Mouse (Mus musculus) midbrain, embryonic 10.5 days (tissue): Measurements from ENCODE around the gene Tspan5. TPM values are rescaled to one million over a fixed set of nuclear protein-coding genes. Genes with fewer than 3 reads are reported as not detected.

ENCODE experiments used
- DNase-seq: peaks from one replicate; pipeline ENCODE4 v3.0.0-alpha.2; 2017; ENCODE audit warnings: low spot score
- H3K27ac ChIP-seq: fragments of 300-500 bp; sonication (generic); replicated peaks from 2 replicates; pipeline ENCODE4 v1.5.1; 2016; ENCODE audit warnings: mild to moderate bottlenecking
- H3K27me3 ChIP-seq: fragments of 300-500 bp; sonication (generic); 2 replicates; pipeline ENCODE4 v1.6.1; 2016; ENCODE audit warnings: low read depth, mild to moderate bottlenecking; ENCODE audit not compliant: poor library complexity, severe bottlenecking
- H3K36me3 ChIP-seq: fragments of 300-500 bp; sonication (generic); 2 replicates; pipeline ENCODE4 v1.6.1; 2016; ENCODE audit warnings: mild to moderate bottlenecking, moderate library complexity
- H3K4me1 ChIP-seq: fragments of 300-500 bp; sonication (generic); 2 replicates; pipeline ENCODE4 v1.6.1; 2016
- H3K4me3 ChIP-seq: fragments of 300-500 bp; sonication (generic); 2 replicates; pipeline ENCODE4 v1.5.1; 2016; ENCODE audit warnings: mild to moderate bottlenecking, moderate library complexity
- H3K9me3 ChIP-seq: fragments of 300-500 bp; sonication (generic); replicated peaks from 2 replicates; pipeline ENCODE4 v1.6.1; 2016; ENCODE audit warnings: mild to moderate bottlenecking
- WGBS: fragments of 180-500 bp; shearing (Covaris S2); methylation state at CpG from one replicate; pipeline ENCODE4 v1.1.7; 2016; 5-methylcytosine and 5-hydroxymethylcytosine counted together
- polyA plus RNA-seq: library from polyadenylated mRNA; unstranded; fragments of >200 nt; fragmentation: Nextera tagmentation; extraction: Ambion mirVana; gene quantifications from 2 replicates; pipeline ENCODE4 v1.2.1, GENCODE M21; 2016

The Tspan5 gene
- polyA plus RNA-seq, 1 experiment from 2014 or later = 28.1 TPM

DNA sequence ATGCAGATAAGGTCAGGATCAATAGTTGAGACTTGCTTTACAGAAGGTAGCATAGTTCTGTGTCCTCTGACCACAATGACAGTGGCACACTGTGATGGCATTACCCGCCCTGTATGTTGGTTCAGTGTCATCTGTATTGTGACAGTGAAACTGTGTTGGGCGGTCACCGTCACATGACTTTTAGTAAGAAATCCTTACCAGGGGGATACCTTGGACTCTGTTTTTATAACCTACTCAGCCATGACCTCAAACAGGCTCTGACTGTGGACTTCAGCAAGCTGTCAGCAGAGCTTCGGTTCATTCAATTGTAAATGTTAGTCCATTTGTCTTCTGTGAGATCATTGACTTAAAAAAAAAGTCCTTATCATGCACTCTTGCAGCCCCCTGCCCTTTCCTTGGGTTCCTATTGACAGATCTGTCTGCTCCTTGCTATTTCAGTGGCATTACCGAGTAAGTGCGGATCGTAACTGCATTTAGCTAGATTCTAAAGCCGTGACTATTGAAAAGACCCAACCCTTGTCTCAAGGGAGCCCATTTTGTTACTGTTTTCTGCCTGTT is 84.3 kb downstream of the Tspan5 start:
- no peak for DNase-seq
- Histone ChIP-seq H3K9me3 (no peaks in the 10 kb centered on the region), H3K27ac (no peak overlapping the region), H3K4me1 (peaks cover 52% of the 10 kb centered on the region), H3K27me3 (no peaks in the 10 kb centered on the region), H3K4me3 (no peak overlapping the region), H3K36me3 (0 out of 2 replicates have a peak, but pooled peaks cover 7% of the 10 kb centered on the region)
- 69% methylated on average over 8 of the region's 8 CpGs for WGBS

DNA sequence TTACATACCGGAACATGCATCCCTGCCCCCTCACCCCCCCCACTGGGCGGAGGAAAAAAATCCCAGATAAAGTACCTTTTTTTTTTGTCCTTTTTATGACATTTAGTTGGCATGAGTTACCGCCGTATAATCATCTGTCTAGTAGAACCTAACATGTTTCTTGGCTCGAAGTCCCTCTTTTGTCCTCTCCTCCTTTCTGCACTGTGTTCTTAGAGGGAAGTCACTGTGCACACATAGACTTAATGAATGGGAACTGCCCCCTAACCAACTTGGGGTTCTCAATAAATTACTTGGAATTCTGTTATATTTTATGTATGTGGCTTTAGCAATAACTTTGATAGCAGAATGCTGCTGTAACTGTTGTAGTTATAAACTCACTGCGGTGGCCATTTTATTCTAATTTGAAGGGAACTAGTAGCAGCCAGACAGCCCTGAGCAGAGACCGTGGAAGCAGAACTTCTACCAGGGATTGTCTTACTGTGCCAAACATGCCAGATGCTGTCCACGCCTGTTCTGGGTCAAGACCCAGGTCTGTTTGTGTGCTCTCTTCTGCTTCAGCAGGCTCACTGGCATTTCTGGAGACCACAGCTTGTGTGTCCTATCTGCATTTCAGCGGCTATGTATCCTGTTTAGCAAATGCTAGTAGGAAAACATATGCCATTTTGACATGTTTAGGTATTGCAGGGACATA is 91.0 kb downstream of the Tspan5 start:
- Histone ChIP-seq H3K9me3 (no peaks in the 10 kb centered on the region), H3K4me1 (no peaks in the 10 kb centered on the region), H3K36me3 (peaks cover 7% of the 10 kb centered on the region; the same call in 1 of the 2 replicates), H3K27me3 (no peaks in the 10 kb centered on the region), H3K27ac (no peak overlapping the region), H3K4me3 (no peak overlapping the region)
- DNase-seq = no peak
- WGBS = 91% methylated on average over 9 of the region's 9 CpGs

DNA sequence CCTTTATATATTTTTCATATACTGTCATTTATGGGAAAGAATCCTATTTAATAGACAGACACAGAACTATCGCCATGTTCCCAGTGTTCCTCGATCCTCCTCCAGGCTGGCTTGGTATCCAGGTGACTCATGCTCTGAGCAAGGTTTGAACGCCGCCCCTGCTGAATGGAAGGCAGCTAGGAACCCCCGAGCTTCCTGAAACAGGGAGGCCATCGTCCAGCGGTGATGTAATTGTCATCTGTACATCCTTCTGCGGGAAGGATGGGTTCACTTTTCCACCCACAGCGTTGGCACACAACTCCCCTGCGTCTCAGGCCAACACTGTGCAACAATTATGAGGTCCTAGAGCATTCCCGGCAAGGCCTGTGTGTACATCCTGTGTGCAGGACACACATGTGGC is 92.2 kb downstream of the Tspan5 start:
- whole genome bisulfite sequencing = 92% methylated on average over 11 of the region's 11 CpGs
- Histone ChIP-seq H3K4me3 (no peak overlapping the region), H3K36me3 (peaks cover 7% of the 10 kb centered on the region; the same call in 1 of the 2 replicates), H3K4me1 (peaks cover 2% of the 10 kb centered on the region; the same call in 1 of the 2 replicates), H3K27me3 (no peaks in the 10 kb centered on the region), H3K27ac (no peak overlapping the region), H3K9me3 (no peaks in the 10 kb centered on the region)
- DNase-seq = no peak

DNA sequence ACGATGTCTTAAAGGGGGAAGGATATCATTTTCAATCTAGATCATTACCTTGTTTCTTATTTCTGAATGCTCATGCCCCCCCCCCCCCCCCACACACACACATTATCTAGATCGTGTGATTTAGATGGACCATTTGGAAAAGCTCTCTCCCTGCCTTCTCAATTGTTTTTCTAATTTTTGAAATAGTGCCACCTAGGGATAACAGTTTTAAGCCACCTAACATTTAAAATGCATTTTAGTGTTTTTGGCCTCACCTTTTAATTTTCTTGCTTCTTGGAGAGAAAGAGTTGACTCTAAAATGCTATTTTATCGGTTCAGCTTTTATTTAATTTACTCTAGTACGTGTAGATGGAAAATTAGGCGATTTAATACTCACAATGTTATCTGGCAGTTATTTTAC is 94.9 kb downstream of the Tspan5 start:
- no peaks in the 10 kb centered on the region for H3K36me3 ChIP-seq
- no peak overlapping the region for H3K27ac ChIP-seq
- no peak overlapping the region for H3K4me3 ChIP-seq
- no peaks in the 10 kb centered on the region for H3K9me3 ChIP-seq
- 82% methylated on average over 5 of the region's 5 CpGs for WGBS
- H3K27me3 ChIP-seq = no peaks in the 10 kb centered on the region
- H3K4me1 ChIP-seq = peaks cover 22% of the 10 kb centered on the region
- DNase-seq = no peak

GRCm38 (mm10) chr3:138837651-138838050 is 95.7 kb downstream of the Tspan5 start:
- Histone ChIP-seq H3K9me3 (no peaks in the 10 kb centered on the region), H3K4me1 (peaks cover 22% of the 10 kb centered on the region), H3K4me3 (no peak overlapping the region), H3K27ac (no peak overlapping the region), H3K27me3 (no peaks in the 10 kb centered on the region), H3K36me3 (no peaks in the 10 kb centered on the region)
- DNase-seq = no peak
- 83% methylated on average over 6 of the region's 6 CpGs for WGBS

GRCm38 (mm10) chr3:138839656-138840055 is 97.7 kb downstream of the Tspan5 start:
- no peaks in the 10 kb centered on the region for H3K27me3 ChIP-seq
- DNase-seq = no peak
- WGBS = 80% methylated on average over 6 of the region's 6 CpGs
- H3K9me3 ChIP-seq = no peaks in the 10 kb centered on the region
- no peak overlapping the region for H3K4me3 ChIP-seq
- no peak overlapping the region for H3K27ac ChIP-seq
- H3K4me1 ChIP-seq = peaks cover 28% of the 10 kb centered on the region
- H3K36me3 ChIP-seq = no peaks in the 10 kb centered on the region

DNA sequence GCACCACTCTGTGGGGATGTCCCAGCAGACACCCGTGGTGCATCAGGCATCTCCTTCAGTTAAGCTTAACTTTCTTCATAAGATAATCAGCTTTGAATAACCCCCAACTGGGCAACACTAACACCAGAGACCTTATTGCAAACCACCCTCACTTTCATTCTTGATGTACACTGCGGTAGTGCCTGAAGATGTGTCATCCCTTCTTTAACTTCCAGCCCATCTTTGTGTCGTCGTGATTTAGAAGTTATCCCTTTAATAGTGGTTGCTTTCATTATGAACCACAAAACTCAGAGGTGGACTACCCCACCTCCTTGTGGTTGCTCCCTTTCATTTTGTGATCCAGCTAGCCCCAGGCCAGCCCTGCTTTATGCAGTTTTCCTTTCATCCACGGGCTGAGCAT is 99.3 kb downstream of the Tspan5 start:
- H3K36me3 ChIP-seq = no peaks in the 10 kb centered on the region
- no peaks in the 10 kb centered on the region for H3K27me3 ChIP-seq
- DNase-seq = no peak
- 53% methylated on average over 5 of the region's 5 CpGs for WGBS
- H3K4me1 ChIP-seq = peaks cover 28% of the 10 kb centered on the region
- no peak overlapping the region for H3K27ac ChIP-seq
- H3K9me3 ChIP-seq = no peaks in the 10 kb centered on the region
- no peak overlapping the region for H3K4me3 ChIP-seq

DNA sequence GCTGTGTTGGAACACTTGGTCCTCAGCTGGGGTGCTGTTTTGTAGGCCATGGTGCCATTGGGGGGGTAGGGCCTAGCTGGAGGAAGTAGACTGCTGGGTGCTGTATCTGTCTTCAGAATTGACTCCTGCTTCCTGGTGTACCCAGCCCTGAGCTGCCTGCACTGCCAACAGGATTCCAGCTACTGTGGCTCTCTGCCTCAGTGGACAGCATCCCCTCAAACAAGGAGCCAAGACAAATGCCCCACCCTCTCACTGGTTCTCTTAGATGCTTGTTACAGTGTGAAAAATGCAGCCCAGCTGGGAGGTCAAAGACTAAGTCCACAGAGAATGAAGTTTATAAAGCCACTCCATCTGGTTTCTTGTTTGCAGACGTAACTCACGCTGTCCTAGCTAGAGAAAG is 101.2 kb downstream of the Tspan5 start:
- WGBS = 80% methylated on average over 2 of the region's 2 CpGs
- H3K27me3 ChIP-seq = 0 out of 2 replicates have a peak, but pooled peaks cover 2% of the 10 kb centered on the region
- no peaks in the 10 kb centered on the region for H3K36me3 ChIP-seq
- no peak overlapping the region for H3K4me3 ChIP-seq
- no peaks in the 10 kb centered on the region for H3K9me3 ChIP-seq
- H3K4me1 ChIP-seq = peaks cover 28% of the 10 kb centered on the region
- H3K27ac ChIP-seq = no peak overlapping the region
- no peak for DNase-seq

GRCm38 (mm10) chr3:138843641-138844040 is 101.6 kb downstream of the Tspan5 start:
- Histone ChIP-seq H3K9me3 (no peaks in the 10 kb centered on the region), H3K4me3 (no peak overlapping the region), H3K4me1 (peaks cover 28% of the 10 kb centered on the region), H3K27ac (no peak overlapping the region), H3K27me3 (0 out of 2 replicates have a peak, but pooled peaks cover 4% of the 10 kb centered on the region), H3K36me3 (no peaks in the 10 kb centered on the region)
- DNase-seq = no peak
- WGBS = 92% methylated on average over 5 of the region's 5 CpGs

GRCm38 (mm10) chr3:138845820-138846219 is 103.8 kb downstream of the Tspan5 start:
- Histone ChIP-seq H3K4me3 (no peak overlapping the region), H3K27ac (no peak overlapping the region), H3K27me3 (0 out of 2 replicates have a peak, but pooled peaks cover 4% of the 10 kb centered on the region), H3K9me3 (no peaks in the 10 kb centered on the region), H3K36me3 (no peaks in the 10 kb centered on the region), H3K4me1 (peaks cover 29% of the 10 kb centered on the region)
- DNase-seq = no peak
- WGBS = 88% methylated on average over 1 of the region's 1 CpGs

GRCm38 (mm10) chr3:138847809-138848208 is 105.8 kb downstream of the Tspan5 start:
- Histone ChIP-seq H3K4me3 (no peak overlapping the region), H3K36me3 (no peaks in the 10 kb centered on the region), H3K9me3 (no peaks in the 10 kb centered on the region), H3K4me1 (peaks cover 41% of the 10 kb centered on the region), H3K27me3 (0 out of 2 replicates have a peak, but pooled peaks cover 4% of the 10 kb centered on the region), H3K27ac (no peak overlapping the region)
- no peak for DNase-seq
- WGBS = 90% methylated on average over 3 of the region's 3 CpGs

DNA sequence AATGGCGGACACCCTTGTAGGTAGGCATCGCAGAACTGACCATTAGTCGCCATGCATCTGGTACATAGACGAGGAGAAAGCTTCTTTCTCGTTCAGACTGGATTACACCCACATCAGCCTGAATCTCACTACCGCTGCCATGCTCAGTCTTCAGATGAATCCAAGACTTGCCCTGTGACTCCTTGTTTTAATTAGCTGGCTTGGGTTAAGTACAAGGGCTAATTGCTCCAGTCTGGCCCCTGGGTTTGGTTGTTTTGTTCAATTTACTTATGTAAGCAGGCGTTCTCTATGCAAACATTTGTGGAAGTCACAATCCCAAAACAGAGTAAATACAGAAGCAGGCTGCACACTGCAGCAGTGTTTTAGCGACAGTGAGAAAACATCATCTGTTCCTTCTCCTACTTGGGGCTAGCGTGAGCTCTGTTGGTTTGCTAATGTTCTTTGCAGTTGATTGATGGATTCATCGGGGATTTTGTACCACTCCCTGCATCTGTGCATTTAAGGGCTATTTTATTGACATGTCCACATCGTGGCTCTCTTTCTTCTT is 107.8 kb downstream of the Tspan5 start:
- Histone ChIP-seq H3K27me3 (0 out of 2 replicates have a peak, but pooled peaks cover 4% of the 10 kb centered on the region), H3K36me3 (no peaks in the 10 kb centered on the region), H3K4me1 (peaks cover 57% of the 10 kb centered on the region), H3K9me3 (no peaks in the 10 kb centered on the region), H3K27ac (no peak overlapping the region), H3K4me3 (no peak overlapping the region)
- WGBS = 58% methylated on average over 11 of the region's 11 CpGs
- no peak for DNase-seq

DNA sequence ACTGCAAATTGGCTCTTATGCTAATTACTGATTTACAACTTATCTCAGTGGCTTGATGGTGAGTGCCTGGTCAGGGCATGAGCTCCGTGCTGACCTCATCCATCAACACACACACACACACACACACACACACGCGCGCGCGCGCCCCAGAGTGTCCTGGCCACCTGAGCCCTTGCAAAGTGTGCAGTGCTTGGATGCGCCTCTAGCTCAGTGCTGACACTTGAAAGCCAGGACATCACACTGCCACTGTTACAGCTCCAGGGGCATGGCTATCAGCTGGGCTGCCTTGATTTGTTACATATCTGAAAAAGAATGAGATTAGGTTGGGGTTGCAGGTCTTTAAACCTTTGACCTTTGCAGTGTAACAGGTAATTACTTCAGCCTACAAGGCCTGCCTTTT is 109.9 kb downstream of the Tspan5 start:
- no peak overlapping the region; the same call in 1 of the 2 replicates for H3K27ac ChIP-seq
- DNase-seq = peak; percentile 41
- H3K36me3 ChIP-seq = no peaks in the 10 kb centered on the region
- H3K9me3 ChIP-seq = no peaks in the 10 kb centered on the region
- H3K27me3 ChIP-seq = 0 out of 2 replicates have a peak, but pooled peaks cover 4% of the 10 kb centered on the region
- peaks cover 76% of the 10 kb centered on the region for H3K4me1 ChIP-seq
- H3K4me3 ChIP-seq = no peak overlapping the region
- WGBS = 77% methylated on average over 8 of the region's 8 CpGs
